ENCODE assay signal across 8 mouse cellular contexts in genomic region chr4:117834845-117835530, GRCm38 (mm10). TPM values are rescaled to one million over a fixed set of nuclear protein-coding genes. Genes with fewer than 3 reads are reported as not detected.
DNase-seq lines count a peak whose midpoint lies in the region; ATAC-seq and TF ChIP-seq lines count a peak whose summit lies in the region.

No protein-coding gene starts in this region.

- H3K27ac ChIP-seq in brown adipose tissue, adult 24 weeks (replicated peaks; ENCODE audit: low read depth, low read length): no peak overlapping the region
- peak overlapping the region; percentile 92 for H3K27ac ChIP-seq in heart, embryonic 13.5 days (replicated peaks)
- peak overlapping the region; percentile 85 for H3K27ac ChIP-seq in kidney, postnatal 0 days
- H3K27ac ChIP-seq in neural tube, embryonic 15.5 days (replicated peaks): peak overlapping the region; percentile 95

- peak; percentile 81 for DNase-seq in ES-CJ7 (ENCODE audit: low read depth, low spot score)
- DNase-seq in kidney, postnatal 0 days (ENCODE audit: low spot score): peak; percentile 92
- peak; percentile 90 to 94 for DNase-seq in lung, adult 18-20 months
- peak; percentile 23 for DNase-seq in thymus, postnatal 0 days (ENCODE audit: low spot score)

- no peaks in the 10 kb centered on the region for H3K36me3 ChIP-seq in heart, embryonic 13.5 days
- no peaks in the 10 kb centered on the region for H3K36me3 ChIP-seq in kidney, postnatal 0 days (ENCODE audit: insufficient read depth, low read length)
- no peaks in the 10 kb centered on the region for H3K36me3 ChIP-seq in neural tube, embryonic 15.5 days

- peak overlapping the region; percentile 97 for H3K4me2 ChIP-seq in heart, embryonic 13.5 days
- H3K4me2 ChIP-seq in kidney, postnatal 0 days (ENCODE audit: low read length): peak overlapping the region; percentile 94
- peak overlapping the region; percentile 87 for H3K4me2 ChIP-seq in neural tube, embryonic 15.5 days

- peak overlapping the region; percentile 92 for H3K9ac ChIP-seq in heart, embryonic 13.5 days
- peak overlapping the region; percentile 74 for H3K9ac ChIP-seq in kidney, postnatal 0 days (ENCODE audit: low read depth, low read length)
- H3K9ac ChIP-seq in neural tube, embryonic 15.5 days (replicated peaks): peak overlapping the region; percentile 87

- peaks cover 3% of the 10 kb centered on the region for H3K27me3 ChIP-seq in heart, embryonic 13.5 days (replicated peaks)
- H3K27me3 ChIP-seq in kidney, postnatal 0 days (ENCODE audit: insufficient read depth, low read length): no peaks in the 10 kb centered on the region
- H3K27me3 ChIP-seq in neural tube, embryonic 15.5 days (replicated peaks): 0 out of 2 replicates have a peak, but pooled peaks cover 11% of the 10 kb centered on the region

- no peaks in the 10 kb centered on the region for H3K9me3 ChIP-seq in heart, embryonic 13.5 days
- no peaks in the 10 kb centered on the region for H3K9me3 ChIP-seq in kidney, postnatal 0 days (replicated peaks; ENCODE audit: low read length)
- H3K9me3 ChIP-seq in neural tube, embryonic 15.5 days (replicated peaks): no peaks in the 10 kb centered on the region

- ATAC-seq in erythroid progenitor cell, adult 5-6 weeks (replicated peaks; ENCODE audit: low FRiP score, poor library complexity, severe bottlenecking): peak; percentile 54
- peak; percentile 7; the same call in 1 of the 2 replicates for ATAC-seq in heart, embryonic 13.5 days (ENCODE audit: extremely low read depth, insufficient number of reproducible peaks, low FRiP score, low TSS enrichment)
- ATAC-seq in kidney, postnatal 0 days (replicated peaks; ENCODE audit: low FRiP score, low read depth): peak; percentile 18; the same call in 1 of the 2 replicates
- peak; percentile 46 for ATAC-seq in neural tube, embryonic 15.5 days (ENCODE audit: low FRiP score)

- H3K4me3 ChIP-seq in brown adipose tissue, adult 24 weeks (ENCODE audit: insufficient read depth, low read depth, low read length): peak overlapping the region; percentile 77
- H3K4me3 ChIP-seq in heart, embryonic 13.5 days: peak overlapping the region; percentile 81
- H3K4me3 ChIP-seq in kidney, postnatal 0 days (replicated peaks; ENCODE audit: low read depth, low read length): peak overlapping the region; percentile 64
- peak overlapping the region; percentile 87 for H3K4me3 ChIP-seq in neural tube, embryonic 15.5 days (replicated peaks)

- TF ChIP-seq CTCF in kidney, postnatal 0 days (IDR thresholded peaks at IDR 0.05; ENCODE audit: low read depth): no peak

- 2% methylated on average over 36 of the region's 36 CpGs for WGBS in heart, embryonic 13.5 days
- WGBS in kidney, postnatal 0 days: 1% methylated on average over 35 of the region's 36 CpGs
- WGBS in neural tube, embryonic 15.5 days: under 1% methylated on average over 35 of the region's 36 CpGs

- H3K4me1 ChIP-seq in brown adipose tissue, adult 24 weeks (ENCODE audit: control insufficient read depth, insufficient read depth, insufficient read length, low read length): no peaks in the 10 kb centered on the region
- peaks cover 41% of the 10 kb centered on the region for H3K4me1 ChIP-seq in heart, embryonic 13.5 days
- peaks cover 17% of the 10 kb centered on the region; the same call in 1 of the 2 replicates for H3K4me1 ChIP-seq in kidney, postnatal 0 days (replicated peaks; ENCODE audit: insufficient read depth, low read length)
- peaks cover 27% of the 10 kb centered on the region for H3K4me1 ChIP-seq in neural tube, embryonic 15.5 days

RNA-seq across cellular contexts. Expression of gene Slc6a9, which starts 0.7 kb away (rescaled TPM):
- 1.6 and 1.9 TPM in 2 replicates for polyA plus RNA-seq in brown adipose tissue, adult 24 weeks (2012; ENCODE audit: insufficient read depth, insufficient read length, missing spikeins)
- total RNA-seq in erythroid progenitor cell, adult 5-6 weeks (2015; ENCODE audit: low replicate concordance): 273 and 276 TPM in 2 replicates
- total RNA-seq in erythroid progenitor cell, adult 5-6 weeks (2017; ENCODE audit: low replicate concordance): 282 and 375 TPM in 2 replicates
- 8.4 and 10.6 TPM in 2 replicates for polyA plus RNA-seq in heart, embryonic 13.5 days (2015; fragmentation: Nextera tagmentation; extraction: Ambion mirVana)
- polyA plus RNA-seq in kidney, postnatal 0 days (2015; fragmentation: Nextera tagmentation; extraction: Ambion mirVana): 8.6 and 9.0 TPM in 2 replicates
- polyA plus RNA-seq in neural tube, embryonic 15.5 days (2015; fragmentation: Nextera tagmentation; extraction: Ambion mirVana): 51.5 and 52.5 TPM in 2 replicates
- polyA plus RNA-seq in thymus, postnatal 0 days (2015; fragmentation: Nextera tagmentation; extraction: Ambion mirVana): 1.4 and 2.6 TPM in 2 replicates

RNA-seq across cellular contexts. Expression of gene Ccdc24, which starts 37.4 kb away (rescaled TPM):
- not detected in 2 replicates for polyA plus RNA-seq in brown adipose tissue, adult 24 weeks (2012; ENCODE audit: insufficient read depth, insufficient read length, missing spikeins)
- 1.3 TPM in 1 of 2 replicates, not detected in the other for total RNA-seq in erythroid progenitor cell, adult 5-6 weeks (2015; ENCODE audit: low replicate concordance)
- 0.98 and 17.2 TPM in 2 replicates for total RNA-seq in erythroid progenitor cell, adult 5-6 weeks (2017; ENCODE audit: low replicate concordance)
- 0.74 and 1.1 TPM in 2 replicates for polyA plus RNA-seq in heart, embryonic 13.5 days (2015; fragmentation: Nextera tagmentation; extraction: Ambion mirVana)
- 0.97 and 1.1 TPM in 2 replicates for polyA plus RNA-seq in kidney, postnatal 0 days (2015; fragmentation: Nextera tagmentation; extraction: Ambion mirVana)
- polyA plus RNA-seq in neural tube, embryonic 15.5 days (2015; fragmentation: Nextera tagmentation; extraction: Ambion mirVana): 1.4 and 1.6 TPM in 2 replicates
- polyA plus RNA-seq in thymus, postnatal 0 days (2015; fragmentation: Nextera tagmentation; extraction: Ambion mirVana): 0.08 and 0.33 TPM in 2 replicates

RNA-seq across cellular contexts. Expression of gene B4galt2, which starts 48.3 kb away (rescaled TPM):
- polyA plus RNA-seq in brown adipose tissue, adult 24 weeks (2012; ENCODE audit: insufficient read depth, insufficient read length, missing spikeins): 1.3 and 1.5 TPM in 2 replicates
- not detected in 2 replicates for total RNA-seq in erythroid progenitor cell, adult 5-6 weeks (2015; ENCODE audit: low replicate concordance)
- 0.45 TPM in 1 of 2 replicates, not detected in the other for total RNA-seq in erythroid progenitor cell, adult 5-6 weeks (2017; ENCODE audit: low replicate concordance)
- 13.5 and 13.9 TPM in 2 replicates for polyA plus RNA-seq in heart, embryonic 13.5 days (2015; fragmentation: Nextera tagmentation; extraction: Ambion mirVana)
- 17.1 and 18.2 TPM in 2 replicates for polyA plus RNA-seq in kidney, postnatal 0 days (2015; fragmentation: Nextera tagmentation; extraction: Ambion mirVana)
- 49.6 and 58.6 TPM in 2 replicates for polyA plus RNA-seq in neural tube, embryonic 15.5 days (2015; fragmentation: Nextera tagmentation; extraction: Ambion mirVana)
- 1.3 and 1.7 TPM in 2 replicates for polyA plus RNA-seq in thymus, postnatal 0 days (2015; fragmentation: Nextera tagmentation; extraction: Ambion mirVana)

RNA-seq across cellular contexts. Expression of gene Atp6v0b, which starts 52.1 kb away (rescaled TPM):
- 145 and 164 TPM in 2 replicates for polyA plus RNA-seq in brown adipose tissue, adult 24 weeks (2012; ENCODE audit: insufficient read depth, insufficient read length, missing spikeins)
- total RNA-seq in erythroid progenitor cell, adult 5-6 weeks (2015; ENCODE audit: low replicate concordance): 288 and 327 TPM in 2 replicates
- 61.0 and 77.4 TPM in 2 replicates for total RNA-seq in erythroid progenitor cell, adult 5-6 weeks (2017; ENCODE audit: low replicate concordance)
- polyA plus RNA-seq in heart, embryonic 13.5 days (2015; fragmentation: Nextera tagmentation; extraction: Ambion mirVana): 188 and 220 TPM in 2 replicates
- polyA plus RNA-seq in kidney, postnatal 0 days (2015; fragmentation: Nextera tagmentation; extraction: Ambion mirVana): 374 and 379 TPM in 2 replicates
- polyA plus RNA-seq in neural tube, embryonic 15.5 days (2015; fragmentation: Nextera tagmentation; extraction: Ambion mirVana): 544 and 626 TPM in 2 replicates
- 215 TPM in 2 replicates for polyA plus RNA-seq in thymus, postnatal 0 days (2015; fragmentation: Nextera tagmentation; extraction: Ambion mirVana)

RNA-seq across cellular contexts. Expression of gene Dph2, which starts 56.8 kb away (rescaled TPM):
- polyA plus RNA-seq in brown adipose tissue, adult 24 weeks (2012; ENCODE audit: insufficient read depth, insufficient read length, missing spikeins): 1.7 and 4.4 TPM in 2 replicates
- total RNA-seq in erythroid progenitor cell, adult 5-6 weeks (2015; ENCODE audit: low replicate concordance): 0.72 and 0.84 TPM in 2 replicates
- 1.2 and 5.9 TPM in 2 replicates for total RNA-seq in erythroid progenitor cell, adult 5-6 weeks (2017; ENCODE audit: low replicate concordance)
- 10.9 and 11.6 TPM in 2 replicates for polyA plus RNA-seq in heart, embryonic 13.5 days (2015; fragmentation: Nextera tagmentation; extraction: Ambion mirVana)
- polyA plus RNA-seq in kidney, postnatal 0 days (2015; fragmentation: Nextera tagmentation; extraction: Ambion mirVana): 12.5 and 14.2 TPM in 2 replicates
- polyA plus RNA-seq in neural tube, embryonic 15.5 days (2015; fragmentation: Nextera tagmentation; extraction: Ambion mirVana): 21.3 and 21.8 TPM in 2 replicates
- polyA plus RNA-seq in thymus, postnatal 0 days (2015; fragmentation: Nextera tagmentation; extraction: Ambion mirVana): 20.4 and 22.5 TPM in 2 replicates

Comparison
In these comparisons a context has a peak if more than half of its experiments do, and no peak if none do; other contexts are left out.
1. DNase-seq: peak in every context shown above with its lines; median percentile 92 in kidney, postnatal 0 days; 92 in lung, adult 18-20 months; 81 in ES-CJ7; 23 in thymus, postnatal 0 days.